Mouse (Mus musculus): ENCODE results near the gene Znrf2. TPM values are rescaled to one million over a fixed set of nuclear protein-coding genes. Genes with fewer than 3 reads are reported as not detected.
A peak's percentile ranks its signal among the peaks of the same experiment; 100 is the strongest.

Gene Znrf2
- total RNA-seq (2014; fragmentation: Nextera tagmentation) (50.5 and 62.5 TPM in 2 replicates), total RNA-seq (2017) (66.7 and 73.5 TPM in 2 replicates)

- peak; percentile 69 for ATAC-seq (replicated peaks; ENCODE audit: poor library complexity, severe bottlenecking)
Observed at GRCm38 (mm10) chr6:54816388-54817065, at the start of gene Znrf2. Gene Znrf2 (plus strand): TSS chr6:54816916.

- ATAC-seq (replicated peaks; ENCODE audit: poor library complexity, severe bottlenecking): no peak
Observed at GRCm38 (mm10) chr6:54767746-54768145, 49.0 kb upstream of the Znrf2 start.

GRCm38 (mm10) chr6:54770766-54771165 is 46.0 kb upstream of the Znrf2 start:
- 0 out of 2 replicates have a peak, but pooled peaks have one; percentile 29 for ATAC-seq (replicated peaks; ENCODE audit: poor library complexity, severe bottlenecking)

GRCm38 (mm10) chr6:54771171-54771570 is 45.5 kb upstream of the Znrf2 start:
- ATAC-seq (replicated peaks; ENCODE audit: poor library complexity, severe bottlenecking): no peak

GRCm38 (mm10) chr6:54772078-54772477 is 44.6 kb upstream of the Znrf2 start:
- ATAC-seq (replicated peaks; ENCODE audit: poor library complexity, severe bottlenecking): peak; percentile 54

- peak; percentile 67 for ATAC-seq (replicated peaks; ENCODE audit: poor library complexity, severe bottlenecking)
Observed at GRCm38 (mm10) chr6:54775739-54776138, 41.0 kb upstream of the Znrf2 start.

- ATAC-seq (replicated peaks; ENCODE audit: poor library complexity, severe bottlenecking): no peak
Observed at GRCm38 (mm10) chr6:54777661-54778060, 39.1 kb upstream of the Znrf2 start.

- ATAC-seq (replicated peaks; ENCODE audit: poor library complexity, severe bottlenecking): no peak
Observed at GRCm38 (mm10) chr6:54779968-54780367, 36.7 kb upstream of the Znrf2 start.

- peak; percentile 60 for ATAC-seq (replicated peaks; ENCODE audit: poor library complexity, severe bottlenecking)
Observed at GRCm38 (mm10) chr6:54780569-54781304, 36.0 kb upstream of the Znrf2 start.

GRCm38 (mm10) chr6:54781881-54782280 is 34.8 kb upstream of the Znrf2 start:
- ATAC-seq (replicated peaks; ENCODE audit: poor library complexity, severe bottlenecking): no peak

- no peak for ATAC-seq (replicated peaks; ENCODE audit: poor library complexity, severe bottlenecking)
Observed at GRCm38 (mm10) chr6:54785098-54785730, 31.5 kb upstream of the Znrf2 start.

GRCm38 (mm10) chr6:54786766-54787165 is 29.9 kb upstream of the Znrf2 start:
- ATAC-seq (replicated peaks; ENCODE audit: poor library complexity, severe bottlenecking): no peak

GRCm38 (mm10) chr6:54788493-54788892 is 28.2 kb upstream of the Znrf2 start:
- ATAC-seq (replicated peaks; ENCODE audit: poor library complexity, severe bottlenecking): 0 out of 2 replicates have a peak, but pooled peaks have one; percentile 25

GRCm38 (mm10) chr6:54789139-54789538 is 27.6 kb upstream of the Znrf2 start:
- ATAC-seq (replicated peaks; ENCODE audit: poor library complexity, severe bottlenecking): peak; percentile 90

GRCm38 (mm10) chr6:54790071-54790470 is 26.6 kb upstream of the Znrf2 start:
- no peak for ATAC-seq (replicated peaks; ENCODE audit: poor library complexity, severe bottlenecking)

- no peak for ATAC-seq (replicated peaks; ENCODE audit: poor library complexity, severe bottlenecking)
Observed at GRCm38 (mm10) chr6:54793853-54794252, 22.9 kb upstream of the Znrf2 start.

GRCm38 (mm10) chr6:54794372-54794771 is 22.3 kb upstream of the Znrf2 start:
- ATAC-seq (replicated peaks; ENCODE audit: poor library complexity, severe bottlenecking): no peak

- no peak for ATAC-seq (replicated peaks; ENCODE audit: poor library complexity, severe bottlenecking)
Observed at GRCm38 (mm10) chr6:54794991-54795390, 21.7 kb upstream of the Znrf2 start.

GRCm38 (mm10) chr6:54795971-54796370 is 20.7 kb upstream of the Znrf2 start:
- no peak for ATAC-seq (replicated peaks; ENCODE audit: poor library complexity, severe bottlenecking)

GRCm38 (mm10) chr6:54802348-54802747 is 14.4 kb upstream of the Znrf2 start:
- no peak for ATAC-seq (replicated peaks; ENCODE audit: poor library complexity, severe bottlenecking)

Measured in granulocyte monocyte progenitor cell, adult 5-6 weeks (primary cell).